Mouse (Mus musculus) mesoderm, embryonic 11.5 days (tissue): ENCODE measurements around the gene Dtx3.

Experiments
- DNase-seq: peaks from one replicate; pipeline ENCODE4 v3.0.0-alpha.2; 2012; ENCODE audit warnings: low read depth, low spot score

Gene Dtx3

DNA sequence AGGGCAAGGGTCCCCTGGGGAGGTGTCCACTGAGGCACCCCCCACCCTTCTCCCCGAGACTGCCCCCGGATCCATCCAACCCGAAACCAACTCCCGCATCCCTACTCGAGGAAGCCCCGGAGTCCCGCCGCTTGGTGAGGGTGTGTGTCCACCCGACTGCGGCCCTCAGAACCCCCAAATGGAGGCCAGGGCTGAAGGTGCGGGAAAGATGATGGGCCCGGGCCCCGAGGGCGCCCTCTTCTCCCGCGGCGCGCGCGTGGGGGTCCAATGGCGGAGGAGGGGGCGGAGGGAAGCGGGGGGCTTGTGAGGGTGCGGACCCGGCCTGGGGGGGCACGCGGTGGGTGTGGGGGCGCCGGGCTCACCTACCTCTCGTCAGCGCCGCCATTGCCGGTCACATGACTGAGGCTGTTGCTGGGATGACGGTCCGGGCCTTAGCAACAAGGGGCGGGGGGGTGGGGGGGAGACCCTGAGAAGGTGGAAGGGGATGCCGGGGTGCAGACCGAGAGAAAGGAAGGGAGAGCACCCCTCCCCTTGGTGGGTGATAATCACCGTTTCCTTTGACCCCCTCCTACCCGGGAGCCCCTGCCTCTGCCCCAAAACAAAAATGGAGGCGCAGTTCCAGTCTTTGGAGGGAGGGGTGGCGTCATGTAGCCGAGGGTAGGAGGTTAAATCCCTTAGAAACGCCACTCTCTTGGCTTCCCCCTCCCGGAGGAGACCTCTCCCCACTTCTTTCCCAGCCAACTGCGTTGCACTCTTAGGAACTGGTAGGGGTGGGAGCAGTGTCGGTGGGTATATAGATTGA is at the start of gene Dtx3:
Gene Dtx3 (minus strand): TSS at position 401 of the 802 bp plus-strand sequence.
- no peak for DNase-seq

GRCm38 (mm10) chr10:127238241-127238824 is 42.8 kb upstream of the Dtx3 start:
- DNase-seq: no peak

DNA sequence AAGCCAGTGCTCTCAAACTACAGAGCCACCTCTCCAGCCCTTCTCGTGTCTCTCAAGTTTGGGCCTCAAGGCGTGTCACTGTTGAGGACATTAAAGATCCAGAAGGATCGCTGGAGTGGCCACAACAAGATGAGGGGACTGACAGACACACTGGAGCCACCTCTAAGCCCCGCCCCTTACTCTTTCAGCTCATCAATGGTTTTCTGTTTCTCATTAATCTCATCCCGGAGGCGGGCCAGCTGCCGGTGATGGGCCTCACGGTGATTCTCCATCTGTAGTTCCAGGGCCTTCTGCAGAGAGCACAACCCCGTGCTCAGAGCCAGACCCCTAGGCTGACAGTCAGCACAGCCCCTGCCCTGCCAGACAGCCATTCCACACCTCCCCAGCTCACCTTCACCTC is 41.0 kb upstream of the Dtx3 start:
- DNase-seq: no peak

DNA sequence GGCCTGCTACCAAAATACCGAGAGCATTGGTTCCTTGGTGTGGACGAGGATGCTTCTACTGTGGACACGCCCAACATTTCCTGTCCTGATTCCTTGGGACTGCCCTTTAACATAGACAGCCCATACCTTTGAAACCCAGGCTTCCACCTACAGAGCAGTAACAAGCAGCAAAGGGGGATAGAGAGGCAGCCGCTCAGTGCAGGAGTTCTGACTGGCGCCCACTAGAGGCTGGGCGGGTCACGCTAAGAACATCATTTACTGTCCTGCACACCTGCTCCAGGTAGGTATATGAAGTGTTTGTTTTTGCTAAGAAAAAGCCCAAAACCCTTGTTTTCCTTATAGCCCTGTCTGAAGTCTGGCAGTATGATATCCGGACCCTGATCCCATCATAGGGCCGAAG is 37.6 kb upstream of the Dtx3 start:
- no peak for DNase-seq

- no peak for DNase-seq
These were observed 36.2 kb upstream of the Dtx3 start for GRCm38 (mm10) chr10:127231741-127232140.

DNA sequence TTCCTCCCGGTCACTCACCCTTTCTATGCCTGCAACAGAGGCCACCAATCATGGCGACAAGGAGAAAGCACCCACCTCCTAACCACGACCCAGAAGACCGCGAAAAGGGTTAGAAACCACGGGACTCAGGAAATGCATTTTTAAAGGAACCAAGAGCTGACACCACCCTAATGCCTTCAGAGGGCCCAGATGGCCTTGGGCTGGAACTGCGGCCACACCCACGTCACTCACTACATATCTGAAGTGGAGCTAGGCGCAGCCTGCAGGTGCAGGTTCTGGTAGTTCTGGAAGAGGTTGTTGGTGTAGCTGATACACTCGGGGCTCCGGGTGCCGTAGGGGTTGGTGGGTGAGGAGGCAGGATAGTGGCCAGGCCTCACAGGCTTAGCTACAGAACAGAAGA is 35.2 kb upstream of the Dtx3 start:
- DNase-seq: no peak

GRCm38 (mm10) chr10:127228897-127229296 is 33.4 kb upstream of the Dtx3 start:
- DNase-seq: peak; percentile 80

DNA sequence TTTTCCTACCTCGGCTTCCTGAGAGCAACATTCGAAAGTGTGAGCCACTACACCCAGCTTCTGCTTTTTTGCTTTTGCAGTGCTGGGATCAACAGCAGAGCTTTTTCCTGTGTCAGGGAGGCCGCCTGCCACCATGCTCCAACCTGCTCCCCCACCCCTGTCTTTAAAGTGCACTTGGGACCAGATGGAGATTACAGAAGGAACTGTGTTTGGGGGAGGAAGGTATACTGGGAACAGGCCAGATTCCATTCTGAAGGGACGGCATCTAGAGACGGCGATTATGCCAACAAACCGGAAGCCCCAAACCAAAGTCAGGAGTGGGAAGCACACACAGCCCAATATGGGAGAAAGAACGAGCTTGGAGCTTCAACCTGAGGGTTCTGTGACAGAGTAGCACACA is 31.6 kb upstream of the Dtx3 start:
- DNase-seq: no peak

GRCm38 (mm10) chr10:127226318-127226895 is 30.9 kb upstream of the Dtx3 start:
- DNase-seq: peak; percentile 34

- no peak for DNase-seq
These were observed 30.2 kb upstream of the Dtx3 start for GRCm38 (mm10) chr10:127225732-127226131.

GRCm38 (mm10) chr10:127225213-127225612 is 29.7 kb upstream of the Dtx3 start:
- no peak for DNase-seq

- no peak for DNase-seq
These were observed 22.8 kb upstream of the Dtx3 start for GRCm38 (mm10) chr10:127218339-127218738.

- no peak for DNase-seq
These were observed 21.6 kb upstream of the Dtx3 start for GRCm38 (mm10) chr10:127217177-127217576.

DNA sequence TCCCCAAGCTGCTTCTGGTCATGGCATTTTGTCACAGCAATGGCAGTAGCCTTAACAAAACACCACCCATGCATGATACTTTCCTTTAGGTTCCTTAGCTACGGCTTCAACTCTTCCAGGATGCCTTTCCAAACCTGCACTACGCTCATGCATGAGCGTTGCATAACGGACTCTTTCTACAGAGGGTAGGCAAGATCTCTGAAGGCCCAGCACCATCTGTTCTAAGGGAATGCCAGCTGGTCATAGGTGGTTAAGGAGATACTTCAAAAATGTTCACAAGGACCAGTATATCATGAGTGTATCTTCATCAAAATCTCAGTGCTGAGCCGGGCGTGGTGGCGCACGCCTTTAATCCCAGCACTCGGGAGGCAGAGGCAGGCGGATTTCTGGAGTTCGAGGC is 20.9 kb upstream of the Dtx3 start:
- no peak for DNase-seq

- DNase-seq: no peak
These were observed 18.9 kb upstream of the Dtx3 start for GRCm38 (mm10) chr10:127214422-127214803.

DNA sequence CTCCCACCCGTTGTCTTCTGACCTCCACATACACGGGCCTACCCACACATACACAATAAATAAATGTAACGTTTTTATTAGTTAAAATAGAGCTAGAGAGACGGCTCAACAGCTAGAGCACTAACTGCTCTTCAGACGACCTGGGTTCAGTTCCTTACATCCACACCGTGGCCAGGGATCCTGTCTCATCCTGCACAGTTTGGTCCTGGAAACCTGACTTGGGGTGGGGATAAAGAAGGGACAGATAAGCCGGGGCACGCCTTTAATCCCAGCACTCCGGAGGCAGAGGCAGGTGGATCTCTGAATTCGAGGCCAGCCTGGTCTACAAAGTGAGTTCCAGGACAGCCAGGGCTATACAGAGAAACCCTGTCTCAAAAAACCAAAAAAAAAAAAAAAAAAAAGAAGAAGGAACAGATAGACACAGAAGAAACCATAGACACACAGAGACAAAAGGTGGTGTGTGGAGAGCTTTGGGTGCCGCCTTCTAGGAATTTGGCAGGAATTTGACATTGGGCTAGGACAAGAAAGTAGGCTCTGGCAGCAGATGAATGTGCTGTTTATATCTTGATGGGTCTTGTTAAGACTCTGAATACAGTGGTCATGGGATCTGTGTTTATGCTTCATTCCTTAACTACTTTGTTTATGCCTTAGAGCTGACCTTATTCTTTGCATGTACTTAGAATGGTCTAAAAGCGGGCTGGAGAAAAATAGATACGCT is 18.3 kb upstream of the Dtx3 start:
- no peak for DNase-seq

GRCm38 (mm10) chr10:127213272-127213671 is 17.7 kb upstream of the Dtx3 start:
- no peak for DNase-seq

DNA sequence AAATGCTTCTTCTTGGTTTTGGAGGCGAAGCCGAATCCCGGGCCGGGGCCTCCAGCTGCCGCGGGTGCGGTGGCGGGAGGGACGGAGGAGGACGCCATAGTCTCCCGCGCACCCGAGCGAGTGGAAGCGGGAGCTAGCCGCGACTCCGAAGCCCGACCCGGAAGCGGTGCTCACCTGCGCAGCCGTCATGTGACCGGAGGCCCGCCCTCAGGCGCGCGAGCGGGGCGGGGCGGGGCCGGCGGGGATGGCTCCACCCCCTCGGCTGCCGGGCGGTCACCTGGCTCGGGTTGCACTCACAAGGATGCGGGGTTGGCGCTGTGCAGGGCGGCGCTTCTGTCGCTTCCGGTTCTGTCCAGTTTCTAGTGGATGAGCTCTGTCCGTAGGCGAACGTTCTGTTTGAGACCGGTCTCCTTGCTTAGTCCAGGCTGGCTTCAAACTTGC is 15.9 kb upstream of the Dtx3 start, which contains the start of gene Pip4k2c:
Gene Pip4k2c (minus strand): TSS at position 172 of the 441 bp plus-strand sequence.
- DNase-seq: peak; percentile 81

DNA sequence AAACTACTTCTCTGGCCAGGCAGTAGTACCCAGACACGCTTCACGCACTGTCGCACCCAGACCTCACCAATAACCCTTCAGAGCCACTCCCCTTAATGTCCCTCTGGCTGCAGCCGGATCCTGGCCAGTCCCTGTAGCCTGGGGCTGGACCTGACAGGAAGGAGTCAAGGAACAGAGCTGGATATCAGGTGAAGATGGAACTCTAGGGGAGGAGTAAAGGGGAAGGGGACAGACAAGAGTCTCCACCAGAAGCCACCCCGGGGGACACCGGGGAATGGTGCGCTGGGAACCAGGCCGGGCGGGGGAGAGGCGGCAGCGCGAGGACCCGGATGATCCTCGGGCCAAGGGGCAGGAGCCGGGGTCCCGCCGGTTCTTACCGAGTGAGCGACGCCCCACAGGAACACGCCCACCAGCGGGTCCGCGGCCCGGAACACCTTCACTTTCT is 15.5 kb upstream of the Dtx3 start:
- DNase-seq: peak; percentile 30

- no peak for DNase-seq
These were observed 14.5 kb upstream of the Dtx3 start for GRCm38 (mm10) chr10:127209928-127210570.

DNA sequence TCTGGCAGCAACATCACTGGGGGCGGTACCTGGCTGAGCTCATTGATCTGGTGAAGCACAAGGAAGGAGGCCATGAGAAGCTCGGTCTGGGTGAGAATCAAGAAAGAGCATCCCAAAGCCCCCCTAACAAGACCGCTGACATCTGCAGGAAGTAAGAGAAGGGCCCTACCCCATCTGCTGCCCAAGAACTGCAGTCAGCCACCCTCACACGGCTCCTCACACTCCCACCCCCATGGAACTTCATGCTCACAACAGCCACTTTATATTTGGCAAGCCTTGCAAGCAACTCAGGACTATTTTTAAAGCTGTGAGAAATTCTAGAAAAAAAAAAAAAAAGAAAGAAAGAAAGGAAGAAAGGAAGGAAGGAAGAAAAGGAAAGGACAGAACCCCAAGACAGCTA is 13.4 kb upstream of the Dtx3 start:
- DNase-seq: no peak

DNA sequence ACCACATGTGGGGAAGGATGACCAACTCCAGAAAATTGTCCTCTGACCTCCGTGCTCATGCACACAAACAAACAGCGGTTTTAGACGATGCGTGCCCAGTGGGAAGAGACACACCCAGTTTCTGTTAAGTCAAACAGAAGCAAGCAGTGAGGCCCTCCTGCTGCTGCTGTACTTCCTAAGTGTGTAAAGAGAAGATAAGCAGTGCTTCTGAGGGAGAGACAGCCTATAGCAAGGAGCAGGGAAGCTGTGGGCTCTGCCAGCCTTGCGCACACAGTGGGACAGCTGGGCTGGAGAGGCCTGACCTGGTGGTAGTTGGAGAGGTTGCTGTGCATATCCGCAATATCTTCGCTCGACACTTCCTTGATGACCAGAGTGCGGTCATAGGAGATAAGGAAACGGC is 9.8 kb upstream of the Dtx3 start:
- no peak for DNase-seq
